Mouse (Mus musculus): ENCODE measurements at regions not wholly inside any gene's neighbourhood (a gene's known extent, or its start where the extent isn't known, plus 50 kb on each side); places are given as distances from the start of the nearest gene placed in this dataset.
A peak's percentile ranks its signal among the peaks of the same experiment; 100 is the strongest.

- WGBS: 60% methylated on average over 3 of the region's 3 CpGs
- ATAC-seq (peak; percentile 55), DNase-seq (peak; percentile 44)
- no peaks in the 10 kb centered on the region; the same call in 1 of the 2 replicates for H3K27me3 ChIP-seq (ENCODE audit: insufficient read depth, low read length)
- TF ChIP-seq CTCF (IDR thresholded peaks at IDR 0.05; ENCODE audit: low read depth): no peak
- H3K27ac ChIP-seq (ENCODE audit: low read depth, low read length): no peak overlapping the region
- H3K4me1 ChIP-seq (ENCODE audit: insufficient read depth): no peaks in the 10 kb centered on the region
- H3K9ac ChIP-seq: no peak overlapping the region
- no peak overlapping the region for H3K4me2 ChIP-seq (ENCODE audit: low read depth)
- H3K36me3 ChIP-seq (ENCODE audit: insufficient read depth): no peaks in the 10 kb centered on the region
- H3K4me3 ChIP-seq (ENCODE audit: low read depth, low read length): no peak overlapping the region
- no peaks in the 10 kb centered on the region for H3K9me3 ChIP-seq (ENCODE audit: low read length)
Measured at GRCm38 (mm10) chrX:166809165-166809564, 223.6 kb upstream of the Egfl6 start.

GRCm38 (mm10) chrX:166808207-166808606, 222.7 kb upstream of the Egfl6 start:
- H3K27ac ChIP-seq (ENCODE audit: low read depth, low read length): no peak overlapping the region

GRCm38 (mm10) chrX:166805957-166806356, 220.4 kb upstream of the Egfl6 start:
- H3K9ac ChIP-seq: no peak overlapping the region
- no peaks in the 10 kb centered on the region for H3K36me3 ChIP-seq (ENCODE audit: insufficient read depth)
- no peaks in the 10 kb centered on the region; the same call in 1 of the 2 replicates for H3K27me3 ChIP-seq (ENCODE audit: insufficient read depth, low read length)
- peak overlapping the region; percentile 59; the same call in 1 of the 2 replicates for H3K27ac ChIP-seq (ENCODE audit: low read depth, low read length)
- no peak overlapping the region for H3K4me3 ChIP-seq (ENCODE audit: low read depth, low read length)
- DNase-seq (no peak), ATAC-seq (peak; percentile 45; the same call in 1 of the 2 replicates)
- H3K9me3 ChIP-seq (ENCODE audit: low read length): no peaks in the 10 kb centered on the region
- 25% methylated on average over 1 of the region's 1 CpGs for WGBS
- TF ChIP-seq CTCF (IDR thresholded peaks at IDR 0.05; ENCODE audit: low read depth): no peak
- no peaks in the 10 kb centered on the region for H3K4me1 ChIP-seq (ENCODE audit: insufficient read depth)
- H3K4me2 ChIP-seq (ENCODE audit: low read depth): no peak overlapping the region

More at GRCm38 (mm10) chrX:166808207-166808606, 222.7 kb upstream of the Egfl6 start:
- H3K4me1 ChIP-seq (ENCODE audit: insufficient read depth): no peaks in the 10 kb centered on the region
- ATAC-seq (no peak), DNase-seq (no peak)
- H3K27me3 ChIP-seq (ENCODE audit: insufficient read depth, low read length): no peaks in the 10 kb centered on the region; the same call in 1 of the 2 replicates
- H3K36me3 ChIP-seq (ENCODE audit: insufficient read depth): no peaks in the 10 kb centered on the region
- no peak for TF ChIP-seq CTCF (IDR thresholded peaks at IDR 0.05; ENCODE audit: low read depth)
- H3K9ac ChIP-seq: no peak overlapping the region
- H3K4me3 ChIP-seq (ENCODE audit: low read depth, low read length): no peak overlapping the region
- no peak overlapping the region for H3K4me2 ChIP-seq (ENCODE audit: low read depth)
- no peaks in the 10 kb centered on the region for H3K9me3 ChIP-seq (ENCODE audit: low read length)
- WGBS: 86% methylated on average over 5 of the region's 5 CpGs

DNA sequence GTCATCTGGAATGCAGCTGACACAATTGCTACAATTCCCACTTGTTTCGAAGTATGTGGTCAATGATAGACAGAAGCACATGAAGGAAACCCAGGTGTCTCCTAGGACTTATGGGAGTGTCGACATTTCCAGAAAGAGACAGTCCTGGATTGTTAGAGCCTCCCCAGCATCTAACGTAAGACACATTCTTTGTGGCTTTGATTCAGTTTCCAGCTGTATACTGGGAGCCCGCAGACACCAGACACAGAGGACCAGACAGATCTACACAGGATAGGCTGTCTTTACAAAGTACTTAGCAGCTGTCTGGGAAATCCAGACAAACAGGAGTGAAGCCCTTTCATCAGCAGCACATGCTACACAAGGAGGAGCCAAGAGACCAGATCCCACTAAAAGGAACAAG, 220.0 kb upstream of the Egfl6 start:
- Histone ChIP-seq H3K27me3 (ENCODE audit: insufficient read depth, low read length) (no peaks in the 10 kb centered on the region; the same call in 1 of the 2 replicates), H3K9ac (no peak overlapping the region), H3K4me2 (ENCODE audit: low read depth) (no peak overlapping the region), H3K36me3 (ENCODE audit: insufficient read depth) (no peaks in the 10 kb centered on the region), H3K27ac (ENCODE audit: low read depth, low read length) (peak overlapping the region; percentile 59), H3K4me3 (ENCODE audit: low read depth, low read length) (no peak overlapping the region), H3K9me3 (ENCODE audit: low read length) (no peaks in the 10 kb centered on the region), H3K4me1 (ENCODE audit: insufficient read depth) (no peaks in the 10 kb centered on the region)
- DNase-seq (peak; percentile 29), ATAC-seq (peak; percentile 59)
- 47% methylated on average over 4 of the region's 4 CpGs for WGBS
- no peak for TF ChIP-seq CTCF (IDR thresholded peaks at IDR 0.05; ENCODE audit: low read depth)

DNA sequence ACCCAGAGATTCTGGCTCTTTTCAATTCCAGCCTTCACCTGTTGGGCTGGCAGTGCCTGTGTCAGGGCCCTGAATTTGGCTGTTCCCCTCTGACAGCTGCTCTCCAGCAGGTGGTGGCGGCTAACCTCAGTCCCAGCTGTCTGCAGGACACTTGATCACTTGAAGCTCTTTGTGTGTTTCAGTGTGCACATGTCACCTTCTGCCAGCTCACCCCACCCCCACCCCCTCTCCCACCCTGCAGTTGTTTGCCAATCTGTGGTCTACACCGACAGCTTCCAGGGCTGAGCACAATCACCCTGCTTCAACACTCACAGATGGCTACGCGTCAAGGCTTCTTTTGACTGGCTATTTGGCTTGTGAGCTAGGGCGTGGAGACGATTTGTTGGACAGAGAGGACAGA, 217.7 kb upstream of the Egfl6 start:
- Histone ChIP-seq H3K9ac (no peak overlapping the region), H3K27me3 (ENCODE audit: insufficient read depth, low read length) (no peaks in the 10 kb centered on the region), H3K27ac (ENCODE audit: low read depth, low read length) (no peak overlapping the region), H3K4me3 (ENCODE audit: low read depth, low read length) (no peak overlapping the region), H3K4me1 (ENCODE audit: insufficient read depth) (no peaks in the 10 kb centered on the region), H3K36me3 (ENCODE audit: insufficient read depth) (no peaks in the 10 kb centered on the region), H3K4me2 (ENCODE audit: low read depth) (no peak overlapping the region), H3K9me3 (ENCODE audit: low read length) (no peaks in the 10 kb centered on the region)
- WGBS: 34% methylated on average over 6 of the region's 6 CpGs
- no peak for TF ChIP-seq CTCF (IDR thresholded peaks at IDR 0.05; ENCODE audit: low read depth)
- peak; percentile 76 for ATAC-seq
- peak; percentile 45 for DNase-seq

DNA sequence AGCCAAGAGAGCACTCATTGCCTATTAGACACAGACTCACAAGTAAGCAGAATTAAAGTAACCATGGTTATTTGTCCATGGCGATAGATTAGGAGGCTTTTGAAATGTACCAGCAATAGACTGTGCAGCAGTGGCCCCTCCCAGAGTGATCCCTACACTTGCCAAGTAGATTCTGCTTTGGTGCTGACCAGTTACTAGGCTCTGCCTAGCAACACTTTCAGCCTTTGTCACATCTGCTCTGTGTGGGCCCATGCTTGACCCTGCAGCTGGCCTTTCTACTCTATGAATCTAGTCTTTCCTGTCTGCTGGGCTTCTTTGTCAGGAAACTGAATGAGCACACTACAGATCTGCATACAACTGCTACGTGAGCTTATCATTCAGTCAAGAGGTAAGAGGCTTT, 215.5 kb upstream of the Egfl6 start:
- TF ChIP-seq CTCF (IDR thresholded peaks at IDR 0.05; ENCODE audit: low read depth): no peak
- Histone ChIP-seq H3K4me2 (ENCODE audit: low read depth) (no peak overlapping the region), H3K4me1 (ENCODE audit: insufficient read depth) (no peaks in the 10 kb centered on the region), H3K9ac (no peak overlapping the region), H3K4me3 (ENCODE audit: low read depth, low read length) (no peak overlapping the region), H3K27ac (ENCODE audit: low read depth, low read length) (no peak overlapping the region), H3K9me3 (ENCODE audit: low read length) (no peaks in the 10 kb centered on the region), H3K36me3 (ENCODE audit: insufficient read depth) (no peaks in the 10 kb centered on the region), H3K27me3 (ENCODE audit: insufficient read depth, low read length) (no peaks in the 10 kb centered on the region)
- DNase-seq (no peak), ATAC-seq (0 out of 2 replicates have a peak, but pooled peaks have one; percentile 34)
- 65% methylated on average over 2 of the region's 2 CpGs for WGBS

- WGBS: 87% methylated on average over 2 of the region's 2 CpGs
- H3K27ac ChIP-seq (ENCODE audit: low read depth, low read length): no peak overlapping the region
- no peaks in the 10 kb centered on the region for H3K9me3 ChIP-seq (ENCODE audit: low read length)
- DNase-seq (no peak), ATAC-seq (no peak)
- TF ChIP-seq CTCF (IDR thresholded peaks at IDR 0.05; ENCODE audit: low read depth): no peak
- no peak overlapping the region for H3K4me2 ChIP-seq (ENCODE audit: low read depth)
- H3K4me1 ChIP-seq (ENCODE audit: insufficient read depth): no peaks in the 10 kb centered on the region
- H3K9ac ChIP-seq: no peak overlapping the region
- no peaks in the 10 kb centered on the region for H3K27me3 ChIP-seq (ENCODE audit: insufficient read depth, low read length)
- H3K36me3 ChIP-seq (ENCODE audit: insufficient read depth): no peaks in the 10 kb centered on the region
- H3K4me3 ChIP-seq (ENCODE audit: low read depth, low read length): no peak overlapping the region
Measured at GRCm38 (mm10) chrX:166795651-166796050, 210.1 kb upstream of the Egfl6 start.

All from forebrain, postnatal 0 days (tissue).